ENCODE assay signal across 8 mouse cellular contexts in the genomic region with DNA sequence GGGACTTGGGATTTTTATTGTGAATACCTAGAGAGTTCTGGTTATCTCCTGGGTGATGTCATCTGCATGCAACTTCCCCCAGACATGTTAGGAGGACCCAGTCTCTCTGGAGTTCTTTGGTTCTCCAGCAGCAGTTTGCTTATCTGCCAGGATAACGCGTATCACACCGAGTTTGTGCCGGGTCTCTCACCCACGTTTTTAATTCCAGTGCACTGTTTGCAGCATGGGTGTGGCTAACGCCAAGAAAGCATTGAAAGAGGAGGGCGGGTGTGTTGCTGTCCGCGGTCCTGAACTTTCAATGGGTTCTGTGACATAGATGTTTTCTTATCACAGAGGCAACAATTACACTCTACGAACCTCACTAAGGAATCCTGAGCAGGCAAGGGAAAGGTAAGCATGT. TPM values are rescaled to one million over a fixed set of nuclear protein-coding genes. Genes with fewer than 3 reads are reported as not detected.
DNase-seq lines count a peak whose midpoint lies in the region.

No protein-coding gene starts in this region.

- DNase-seq in left cerebral cortex, postnatal 4 days = peak; percentile 21
- DNase-seq in left cerebral cortex, adult 9 months (ENCODE audit: low spot score in 2 of 2) = no peak
- peak; percentile 27 to 34 for DNase-seq in adrenal gland, adult 18-20 months (ENCODE audit: low spot score in 2 of 2)
- DNase-seq in heart, postnatal 14 days = peak; percentile 62 to 74
- DNase-seq in lung, postnatal 25 days (ENCODE audit: low spot score) = peak; percentile 36
- DNase-seq in urinary bladder, adult 18-20 months (ENCODE audit: low spot score in 2 of 2) = peak; percentile 6 to 23
- DNase-seq in cerebellum, postnatal 25 days = no peak
- DNase-seq in left cerebral cortex, postnatal 14 days (ENCODE audit: low spot score in 2 of 2) = no peak

- intact Hi-C loops in left cerebral cortex, postnatal 4 days (cut with DNase I) = no loop called here
- intact Hi-C loops in heart, postnatal 14 days (cut with DNase I) = no loop called here
- intact Hi-C loops in left cerebral cortex, postnatal 14 days (cut with DNase I) = no loop called here

RNA-seq across cellular contexts. Expression of a gene that starts 26.7 kb away (rescaled TPM):
- 100 to 1,000 TPM; 111 to 113 TPM for total RNA-seq in left cerebral cortex, postnatal 4 days (2021)
- 10 to 100 TPM; 30.4 to 33.2 TPM for total RNA-seq in adrenal gland, adult 18-20 months (2021)
- 10 to 100 TPM; 35.7 to 38.0 TPM for total RNA-seq in heart, postnatal 14 days (2021)
- total RNA-seq in left cerebral cortex, postnatal 14 days (2021) = 10 to 100 TPM; 68.3 to 72.3 TPM

RNA-seq across cellular contexts. Expression of a gene that starts 40.4 kb away (rescaled TPM):
- total RNA-seq in left cerebral cortex, postnatal 4 days (2021) = 1 to 10 TPM; 2.2 to 2.3 TPM
- under 1 TPM; 0.29 to 0.30 TPM for total RNA-seq in adrenal gland, adult 18-20 months (2021)
- total RNA-seq in heart, postnatal 14 days (2021) = 1 to 10 TPM; 1.4 to 2.2 TPM
- under 1 TPM; 0.64 to 0.82 TPM for total RNA-seq in left cerebral cortex, postnatal 14 days (2021)

Comparison
In these comparisons a context has a peak if more than half of its experiments do, and no peak if none do; other contexts are left out.
1. DNase-seq: peak in left cerebral cortex, postnatal 4 days (single experiment), adrenal gland, adult 18-20 months (2 of 2), heart, postnatal 14 days (2 of 2), lung, postnatal 25 days (single experiment) and urinary bladder, adult 18-20 months (2 of 2); none in left cerebral cortex, adult 9 months (0 of 2), cerebellum, postnatal 25 days (0 of 2) and left cerebral cortex, postnatal 14 days (0 of 2).